Mouse (Mus musculus): ENCODE measurements at regions not wholly inside any gene's neighbourhood (a gene's known extent, or its start where the extent isn't known, plus 50 kb on each side); places are given as distances from the start of the nearest gene placed in this dataset.
A peak's percentile ranks its signal among the peaks of the same experiment; 100 is the strongest.

DNA sequence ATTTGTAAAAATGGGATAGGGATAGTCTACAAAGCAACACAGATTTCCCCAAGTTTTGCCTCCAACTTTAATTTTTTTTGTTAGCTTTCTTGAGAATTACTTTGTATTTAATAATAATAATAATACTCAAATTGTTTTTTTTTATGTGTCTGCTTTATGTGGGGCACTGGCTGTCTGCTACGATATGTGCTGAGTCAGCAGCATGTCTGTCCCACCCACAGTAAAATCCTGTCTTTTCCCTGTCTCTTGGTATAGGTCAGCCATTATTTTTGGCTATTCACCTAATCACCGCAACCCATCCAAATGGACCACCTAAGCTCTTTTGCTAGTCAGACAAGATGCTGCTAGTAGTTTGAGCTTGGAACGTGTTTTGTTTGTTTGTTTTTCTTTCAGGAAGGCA is 473.0 kb downstream of the Hs3st4 start:
- Histone ChIP-seq H3K9ac (no peak overlapping the region), H3K4me3 (ENCODE audit: low read depth, low read length) (no peak overlapping the region), H3K27ac (ENCODE audit: low read depth, low read length) (no peak overlapping the region), H3K4me2 (ENCODE audit: low read depth) (no peak overlapping the region), H3K4me1 (ENCODE audit: insufficient read depth) (no peaks in the 10 kb centered on the region), H3K9me3 (ENCODE audit: low read length) (no peaks in the 10 kb centered on the region), H3K27me3 (ENCODE audit: insufficient read depth, low read length) (no peaks in the 10 kb centered on the region), H3K36me3 (ENCODE audit: insufficient read depth) (no peaks in the 10 kb centered on the region)
- 81% methylated on average over 3 of the region's 3 CpGs for WGBS
- no peak for TF ChIP-seq CTCF (IDR thresholded peaks at IDR 0.05; ENCODE audit: low read depth)
- ATAC-seq (no peak), DNase-seq (no peak)

DNA sequence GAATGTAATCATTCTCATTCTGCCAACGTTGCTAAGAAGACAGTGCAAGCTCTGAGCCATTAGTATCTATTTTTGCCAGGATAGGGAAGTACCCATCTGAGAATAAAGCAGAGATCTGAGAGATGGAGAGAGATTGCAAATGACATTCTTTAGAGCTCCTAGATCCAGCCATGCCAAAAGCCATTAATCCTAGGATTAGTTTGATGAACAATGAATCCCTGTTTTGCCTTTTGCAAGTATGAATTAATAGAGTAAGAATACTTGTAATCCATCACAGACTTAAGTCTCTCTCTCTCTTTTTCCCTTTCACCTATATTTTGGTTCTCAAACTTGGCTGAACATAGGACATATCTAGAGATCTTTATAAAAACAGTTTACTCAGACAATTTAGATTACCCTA is 504.7 kb downstream of the Hs3st4 start:
- TF ChIP-seq CTCF (IDR thresholded peaks at IDR 0.05; ENCODE audit: low read depth) = no peak
- 67% methylated on average over 1 of the region's 1 CpGs for WGBS
- H3K27ac ChIP-seq (ENCODE audit: low read depth, low read length) = no peak overlapping the region
- no peak overlapping the region for H3K4me2 ChIP-seq (ENCODE audit: low read depth)
- H3K9ac ChIP-seq = no peak overlapping the region
- H3K27me3 ChIP-seq (ENCODE audit: insufficient read depth, low read length) = no peaks in the 10 kb centered on the region
- DNase-seq (no peak), ATAC-seq (no peak)
- no peaks in the 10 kb centered on the region for H3K4me1 ChIP-seq (ENCODE audit: insufficient read depth)
- no peaks in the 10 kb centered on the region for H3K36me3 ChIP-seq (ENCODE audit: insufficient read depth)
- no peak overlapping the region for H3K4me3 ChIP-seq (ENCODE audit: low read depth, low read length)
- no peaks in the 10 kb centered on the region for H3K9me3 ChIP-seq (ENCODE audit: low read length)

DNA sequence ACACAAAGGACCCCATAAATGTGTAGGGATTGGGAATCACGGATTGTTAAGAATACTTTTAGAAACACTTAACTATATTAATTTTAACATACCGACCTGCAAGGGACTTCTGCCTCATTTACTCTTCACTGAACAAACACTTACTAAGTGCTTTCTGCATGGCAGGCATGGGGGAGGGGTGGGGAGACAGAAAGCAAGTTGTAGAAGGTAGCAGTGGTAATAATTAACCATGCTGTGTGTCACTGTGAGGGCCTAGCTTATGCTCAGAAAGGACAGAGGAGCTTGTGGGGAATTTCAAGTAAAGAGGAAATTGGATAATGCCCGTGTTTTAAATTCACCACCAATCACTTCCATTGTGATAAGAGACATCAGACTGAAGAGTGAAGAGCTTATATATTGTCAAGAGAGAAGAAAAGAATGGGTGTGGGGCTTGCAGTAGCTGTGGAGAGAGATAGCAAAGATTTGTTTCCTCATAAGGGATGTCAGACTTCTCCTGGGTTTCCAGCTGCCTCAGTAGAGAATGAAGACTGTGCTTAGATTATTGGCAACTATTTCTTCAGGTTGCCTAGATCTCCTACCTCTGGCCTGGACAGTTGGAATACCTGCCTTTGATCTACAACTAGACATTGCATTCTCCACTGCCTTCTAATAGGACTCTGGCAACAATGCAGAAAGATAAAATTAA is 508.6 kb downstream of the Hs3st4 start:
- DNase-seq = no peak
- no peaks in the 10 kb centered on the region for H3K9me3 ChIP-seq (ENCODE audit: low read length)
- WGBS = 51% methylated on average over 3 of the region's 3 CpGs
- no peak overlapping the region for H3K27ac ChIP-seq (ENCODE audit: low read depth, low read length)
- H3K4me1 ChIP-seq (ENCODE audit: insufficient read depth) = no peaks in the 10 kb centered on the region
- no peak for ATAC-seq
- no peak for TF ChIP-seq CTCF (IDR thresholded peaks at IDR 0.05; ENCODE audit: low read depth)
- H3K36me3 ChIP-seq (ENCODE audit: insufficient read depth) = no peaks in the 10 kb centered on the region
- H3K4me3 ChIP-seq (ENCODE audit: low read depth, low read length) = no peak overlapping the region
- no peaks in the 10 kb centered on the region for H3K27me3 ChIP-seq (ENCODE audit: insufficient read depth, low read length)
- no peak overlapping the region for H3K4me2 ChIP-seq (ENCODE audit: low read depth)
- H3K9ac ChIP-seq = no peak overlapping the region

DNA sequence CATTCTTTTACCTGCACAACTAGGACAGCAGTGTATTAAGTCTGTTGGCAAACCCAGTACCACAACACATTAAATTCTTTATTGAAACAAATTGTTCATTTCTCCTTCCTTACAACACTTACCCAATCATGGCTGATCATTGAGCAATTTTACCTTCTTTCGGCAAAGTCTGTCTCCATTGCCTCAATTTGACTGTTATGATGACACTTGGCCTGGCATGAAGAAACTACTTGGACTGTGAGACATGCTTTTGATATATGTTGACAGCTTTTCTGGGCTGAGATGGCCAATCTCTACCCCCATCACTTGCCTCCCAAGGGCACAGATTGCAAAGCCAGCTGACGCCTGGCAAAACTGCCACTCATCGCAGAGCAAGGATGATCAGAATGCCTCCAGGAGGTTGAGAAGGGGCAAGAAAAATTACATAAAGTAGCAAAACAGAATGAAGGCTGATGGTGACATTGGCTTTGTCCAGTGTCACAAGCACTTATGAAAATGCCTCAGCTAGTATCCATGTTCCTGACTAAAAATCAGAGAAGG is 509.3 kb downstream of the Hs3st4 start:
- 74% methylated on average over 3 of the region's 3 CpGs for WGBS
- no peak for TF ChIP-seq CTCF (IDR thresholded peaks at IDR 0.05; ENCODE audit: low read depth)
- ATAC-seq (no peak), DNase-seq (peak; percentile 41)
- H3K4me1 ChIP-seq (ENCODE audit: insufficient read depth) = no peaks in the 10 kb centered on the region
- H3K9ac ChIP-seq = no peak overlapping the region
- H3K27ac ChIP-seq (ENCODE audit: low read depth, low read length) = no peak overlapping the region
- no peaks in the 10 kb centered on the region for H3K36me3 ChIP-seq (ENCODE audit: insufficient read depth)
- no peaks in the 10 kb centered on the region for H3K27me3 ChIP-seq (ENCODE audit: insufficient read depth, low read length)
- no peak overlapping the region for H3K4me2 ChIP-seq (ENCODE audit: low read depth)
- H3K9me3 ChIP-seq (ENCODE audit: low read length) = no peaks in the 10 kb centered on the region
- no peak overlapping the region for H3K4me3 ChIP-seq (ENCODE audit: low read depth, low read length)

DNA sequence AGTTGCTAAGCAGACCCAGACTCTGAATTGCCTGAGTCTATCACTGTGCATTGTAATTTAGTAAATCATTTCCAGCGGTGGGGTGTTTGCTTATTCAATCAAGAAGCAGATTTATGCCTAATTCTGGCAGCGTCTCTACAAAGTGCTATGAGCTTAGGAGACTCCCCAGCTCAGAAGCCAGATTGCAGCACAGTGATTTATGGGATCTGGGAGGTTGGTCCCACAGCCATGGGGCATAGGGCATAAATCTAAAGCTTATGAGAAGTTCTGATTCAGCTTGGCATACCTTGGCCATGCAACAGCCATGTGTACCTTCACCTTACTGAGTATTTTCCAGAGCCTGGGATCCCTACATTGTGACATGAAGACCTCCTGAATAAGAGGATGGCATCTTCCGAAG is 518.0 kb downstream of the Hs3st4 start:
- Histone ChIP-seq H3K27me3 (ENCODE audit: insufficient read depth, low read length) (no peaks in the 10 kb centered on the region), H3K36me3 (ENCODE audit: insufficient read depth) (no peaks in the 10 kb centered on the region), H3K4me1 (ENCODE audit: insufficient read depth) (no peaks in the 10 kb centered on the region), H3K4me3 (ENCODE audit: low read depth, low read length) (no peak overlapping the region), H3K27ac (ENCODE audit: low read depth, low read length) (no peak overlapping the region), H3K9ac (no peak overlapping the region), H3K4me2 (ENCODE audit: low read depth) (no peak overlapping the region), H3K9me3 (ENCODE audit: low read length) (no peaks in the 10 kb centered on the region)
- 80% methylated on average over 3 of the region's 3 CpGs for WGBS
- ATAC-seq (no peak), DNase-seq (no peak)
- no peak for TF ChIP-seq CTCF (IDR thresholded peaks at IDR 0.05; ENCODE audit: low read depth)

DNA sequence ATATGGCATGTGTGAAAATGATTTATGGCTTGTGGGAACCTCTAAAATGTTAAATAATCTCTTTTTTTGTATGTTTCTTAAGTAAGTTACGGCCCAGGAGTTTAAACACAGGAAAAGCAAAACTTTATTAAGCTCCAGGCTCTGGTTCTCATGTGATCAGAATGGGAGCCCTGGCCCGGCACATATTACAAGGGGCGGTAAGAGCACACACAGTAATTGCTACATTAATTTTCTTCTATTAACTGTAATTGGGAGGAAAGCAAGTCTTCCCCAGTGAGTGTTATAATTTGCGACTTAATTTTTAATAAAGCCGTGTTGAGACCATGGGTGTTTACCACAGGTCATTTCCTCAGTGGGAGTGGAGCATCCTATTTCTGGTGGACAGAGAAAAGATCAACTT is 520.1 kb downstream of the Hs3st4 start:
- no peak for DNase-seq
- Histone ChIP-seq H3K9ac (no peak overlapping the region), H3K9me3 (ENCODE audit: low read length) (no peaks in the 10 kb centered on the region), H3K4me2 (ENCODE audit: low read depth) (no peak overlapping the region), H3K27me3 (ENCODE audit: insufficient read depth, low read length) (no peaks in the 10 kb centered on the region), H3K27ac (ENCODE audit: low read depth, low read length) (no peak overlapping the region), H3K4me1 (ENCODE audit: insufficient read depth) (no peaks in the 10 kb centered on the region), H3K36me3 (ENCODE audit: insufficient read depth) (no peaks in the 10 kb centered on the region), H3K4me3 (ENCODE audit: low read depth, low read length) (no peak overlapping the region)
- WGBS = 82% methylated on average over 5 of the region's 5 CpGs
- no peak for TF ChIP-seq CTCF (IDR thresholded peaks at IDR 0.05; ENCODE audit: low read depth)
- no peak for ATAC-seq

DNA sequence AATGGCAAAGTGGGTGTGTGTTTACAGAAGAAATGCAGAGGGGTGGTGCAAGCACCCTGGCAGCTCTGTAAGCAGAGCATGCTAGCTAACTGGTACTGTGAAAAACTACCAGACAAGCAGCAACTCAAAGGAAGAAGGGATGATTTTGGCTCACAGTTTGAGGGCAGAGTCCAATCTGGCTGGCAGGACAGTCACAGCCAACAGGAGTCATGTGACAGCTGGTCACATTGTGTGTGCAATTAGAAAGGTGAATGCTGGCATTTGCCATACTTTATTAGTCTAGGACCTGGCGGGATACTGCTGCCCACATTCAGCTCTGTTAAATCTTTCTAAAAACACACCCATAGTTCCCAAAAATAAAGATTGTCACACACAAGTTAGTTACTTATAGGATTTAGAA is 566.4 kb downstream of the Hs3st4 start:
- H3K36me3 ChIP-seq (ENCODE audit: insufficient read depth) = no peaks in the 10 kb centered on the region
- no peak for ATAC-seq
- TF ChIP-seq CTCF (IDR thresholded peaks at IDR 0.05; ENCODE audit: low read depth) = no peak
- no peak overlapping the region for H3K4me3 ChIP-seq (ENCODE audit: low read depth, low read length)
- no peak overlapping the region for H3K4me2 ChIP-seq (ENCODE audit: low read depth)
- WGBS = 77% methylated on average over 1 of the region's 1 CpGs
- no peaks in the 10 kb centered on the region for H3K4me1 ChIP-seq (ENCODE audit: insufficient read depth)
- H3K27ac ChIP-seq (ENCODE audit: low read depth, low read length) = no peak overlapping the region
- H3K9ac ChIP-seq = no peak overlapping the region
- no peaks in the 10 kb centered on the region for H3K27me3 ChIP-seq (ENCODE audit: insufficient read depth, low read length)
- H3K9me3 ChIP-seq (ENCODE audit: low read length) = no peaks in the 10 kb centered on the region
- no peak for DNase-seq

All from forebrain, postnatal 0 days (tissue).